Mouse (Mus musculus) lung, postnatal 0 days (tissue): ENCODE results near the gene Astn1. TPM values are rescaled to one million over a fixed set of nuclear protein-coding genes. Genes with fewer than 3 reads are reported as not detected.

Source experiments
- ATAC-seq: fragments of 200-750 bp; cut with Nextera tagmentation; 2 replicates; pipeline ENCODE4 v1.8.0; 2017; ENCODE audit warnings: moderate library complexity
- DNase-seq: peaks from one replicate; pipeline ENCODE4 v3.0.0-alpha.2; 2016; ENCODE audit warnings: low spot score
- H3K27ac ChIP-seq: fragments of 300-500 bp; sonication (generic); 2 replicates; pipeline ENCODE4 v1.5.1; 2014; ENCODE audit warnings: antibody characterized with exemption, mild to moderate bottlenecking, low read length, mixed read lengths
- H3K27me3 ChIP-seq: fragments of 300-500 bp; sonication (generic); replicated peaks from 2 replicates; pipeline ENCODE4 v1.6.1; 2014; ENCODE audit warnings: low read length, mixed read lengths; ENCODE audit not compliant: insufficient read depth
- H3K36me3 ChIP-seq: fragments of 300-500 bp; sonication (generic); 2 replicates; pipeline ENCODE4 v1.6.1; 2014; ENCODE audit warnings: low read length, mixed read lengths; ENCODE audit not compliant: insufficient read depth
- H3K4me1 ChIP-seq: fragments of 300-500 bp; sonication (generic); 2 replicates; pipeline ENCODE4 v1.6.1; 2014; ENCODE audit warnings: antibody characterized with exemption, low read depth, low read length, mixed read lengths; ENCODE audit not compliant: insufficient read depth
- H3K4me2 ChIP-seq: fragments of 300-500 bp; sonication (generic); replicated peaks from 2 replicates; pipeline ENCODE4 v1.6.1; 2014; ENCODE audit warnings: low read depth, mild to moderate bottlenecking, low read length, moderate library complexity, mixed read lengths
- H3K4me3 ChIP-seq: fragments of 300-500 bp; sonication (generic); 2 replicates; pipeline ENCODE4 v1.5.1; 2014; ENCODE audit warnings: low read depth, low read length
- H3K9ac ChIP-seq: fragments of 300-500 bp; sonication (generic); replicated peaks from 2 replicates; pipeline ENCODE4 v1.6.1; 2014; ENCODE audit warnings: low read depth, mild to moderate bottlenecking
- H3K9me3 ChIP-seq: fragments of 300-500 bp; sonication (generic); 2 replicates; pipeline ENCODE4 v1.6.1; 2016; ENCODE audit warnings: low read length, mixed read lengths
- CTCF ChIP-seq: IDR thresholded peaks from 2 replicates; pipeline ENCODE4 v1.5.1; 2016; ENCODE audit warnings: antibody characterized with exemption, mild to moderate bottlenecking
- EP300 ChIP-seq: IDR thresholded peaks from 2 replicates; pipeline ENCODE4 v1.6.1; 2016; ENCODE audit warnings: antibody characterized with exemption, mild to moderate bottlenecking, control low read depth
- WGBS: fragments of 180-500 bp; shearing (Covaris S2); extraction: QIAGEN DNeasy Blood & Tissue Kit; methylation state at CpG from one replicate; pipeline ENCODE4 v1.1.7; 2014; 5-methylcytosine and 5-hydroxymethylcytosine counted together
- polyA plus RNA-seq: library from polyadenylated mRNA; unstranded; fragments of >200 nt; fragmentation: Nextera tagmentation; extraction: Ambion mirVana; gene quantifications from 2 replicates; pipeline ENCODE4 v1.2.1, GENCODE M21; 2015

Astn1 gene
- polyA plus RNA-seq, 1 experiment from 2014 or later: 0.05 TPM

- Histone ChIP-seq H3K27ac (no peak overlapping the region), H3K4me1 (no peaks in the 10 kb centered on the region), H3K27me3 (no peaks in the 10 kb centered on the region), H3K4me3 (no peak overlapping the region), H3K9ac (no peak overlapping the region), H3K36me3 (no peaks in the 10 kb centered on the region), H3K9me3 (no peaks in the 10 kb centered on the region), H3K4me2 (no peak overlapping the region)
- ATAC-seq (peak; percentile 23; the same call in 1 of the 2 replicates), DNase-seq (peak; percentile 52)
- TF ChIP-seq CTCF: no peak
- peak; percentile 60 for TF ChIP-seq EP300
- WGBS: 47% methylated on average over 2 of the region's 2 CpGs
Measured at GRCm38 (mm10) chr1:158700147-158700546, 338.1 kb downstream of the Astn1 start.

- no peaks in the 10 kb centered on the region for H3K27me3 ChIP-seq
- H3K9me3 ChIP-seq: no peaks in the 10 kb centered on the region
- H3K4me3 ChIP-seq: no peak overlapping the region
- no peaks in the 10 kb centered on the region for H3K36me3 ChIP-seq
- no peak overlapping the region for H3K9ac ChIP-seq
- H3K4me1 ChIP-seq: no peaks in the 10 kb centered on the region
- H3K4me2 ChIP-seq: no peak overlapping the region
- 43% methylated on average over 1 of the region's 1 CpGs for WGBS
- ATAC-seq: no peak
- TF ChIP-seq CTCF (no peak), EP300 (no peak)
- no peak overlapping the region for H3K27ac ChIP-seq
- DNase-seq: peak; percentile 15
Measured at GRCm38 (mm10) chr1:158701336-158701735, 339.3 kb downstream of the Astn1 start.

- Histone ChIP-seq H3K4me2 (no peak overlapping the region), H3K27me3 (no peaks in the 10 kb centered on the region), H3K4me1 (no peaks in the 10 kb centered on the region), H3K27ac (no peak overlapping the region), H3K9me3 (no peaks in the 10 kb centered on the region), H3K4me3 (no peak overlapping the region), H3K36me3 (no peaks in the 10 kb centered on the region), H3K9ac (no peak overlapping the region)
- TF ChIP-seq EP300 (no peak), CTCF (peak; percentile 68)
- 37% methylated on average over 5 of the region's 5 CpGs for WGBS
- ATAC-seq (no peak; the same call in 1 of the 2 replicates), DNase-seq (peak; percentile 42)
Measured at GRCm38 (mm10) chr1:158713301-158714095, 351.4 kb downstream of the Astn1 start.

GRCm38 (mm10) chr1:158732868-158733496 is 370.9 kb downstream of the Astn1 start:
- H3K4me3 ChIP-seq: no peak overlapping the region
- TF ChIP-seq EP300: no peak
- TF ChIP-seq CTCF: no peak
- H3K27ac ChIP-seq: no peak overlapping the region
- H3K4me2 ChIP-seq: no peak overlapping the region
- H3K4me1 ChIP-seq: no peaks in the 10 kb centered on the region
- 52% methylated on average over 4 of the region's 4 CpGs for WGBS
- no peaks in the 10 kb centered on the region for H3K9me3 ChIP-seq
- no peaks in the 10 kb centered on the region for H3K27me3 ChIP-seq
- no peak overlapping the region for H3K9ac ChIP-seq
- no peak; the same call in 1 of the 2 replicates for ATAC-seq
- no peaks in the 10 kb centered on the region for H3K36me3 ChIP-seq
- no peak for DNase-seq

GRCm38 (mm10) chr1:158739132-158739919 is 377.3 kb downstream of the Astn1 start:
- Histone ChIP-seq H3K36me3 (no peaks in the 10 kb centered on the region), H3K9me3 (no peaks in the 10 kb centered on the region), H3K27ac (no peak overlapping the region), H3K27me3 (no peaks in the 10 kb centered on the region), H3K4me3 (no peak overlapping the region), H3K4me1 (no peaks in the 10 kb centered on the region), H3K9ac (no peak overlapping the region), H3K4me2 (no peak overlapping the region)
- WGBS: 41% methylated on average over 5 of the region's 5 CpGs
- ATAC-seq (no peak), DNase-seq (no peak)
- TF ChIP-seq EP300 (no peak), CTCF (no peak)

GRCm38 (mm10) chr1:158740161-158740766 is 378.2 kb downstream of the Astn1 start:
- Histone ChIP-seq H3K9ac (no peak overlapping the region), H3K27ac (no peak overlapping the region), H3K4me1 (no peaks in the 10 kb centered on the region), H3K36me3 (no peaks in the 10 kb centered on the region), H3K4me3 (no peak overlapping the region), H3K27me3 (no peaks in the 10 kb centered on the region), H3K4me2 (no peak overlapping the region), H3K9me3 (no peaks in the 10 kb centered on the region)
- DNase-seq: no peak
- WGBS: 58% methylated on average over 6 of the region's 6 CpGs
- no peak for TF ChIP-seq CTCF
- no peak for TF ChIP-seq EP300
- ATAC-seq: no peak
